Mouse (Mus musculus): ENCODE results near the gene Sash3. TPM values are rescaled to one million over a fixed set of nuclear protein-coding genes. Genes with fewer than 3 reads are reported as not detected.
A peak's percentile ranks its signal among the peaks of the same experiment; 100 is the strongest.
"Not testable (repeated sequence)": the region's sequence is repeated elsewhere in the genome, so short reads cannot be mapped to it uniquely, and the experiment has no call there.

The Sash3 gene
- polyA plus RNA-seq, 1 experiment from 2014 or later, result 1.8 TPM

DNA sequence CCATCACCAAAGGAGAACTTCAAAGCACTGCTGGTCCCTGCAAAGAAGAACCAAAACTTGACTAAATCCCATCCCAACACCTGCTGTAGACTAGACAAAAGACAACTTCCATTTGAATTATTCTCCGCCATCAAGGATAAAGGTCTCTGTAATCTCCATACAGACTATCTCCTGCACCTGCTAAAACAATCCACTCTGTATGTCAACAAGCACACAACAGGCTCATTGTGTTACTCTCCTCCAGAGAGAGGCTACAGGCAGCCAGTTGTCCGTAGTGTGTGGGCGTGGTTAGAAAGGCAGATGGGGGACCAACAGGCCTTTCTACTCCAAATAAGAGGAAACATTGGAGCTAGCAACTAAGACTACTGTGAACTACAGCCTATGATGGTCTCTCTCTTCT, 51.6 kb downstream of the Sash3 start:
- no peaks in the 10 kb centered on the region for H3K36me3 ChIP-seq
- 90% methylated on average over 3 of the region's 3 CpGs for WGBS
- no peaks in the 10 kb centered on the region for H3K27me3 ChIP-seq (ENCODE audit: insufficient read depth, poor library complexity, severe bottlenecking)
- no peak overlapping the region for H3K4me3 ChIP-seq
- no peaks in the 10 kb centered on the region for H3K9me3 ChIP-seq
- H3K27ac ChIP-seq, result no peak overlapping the region
- no peaks in the 10 kb centered on the region for H3K4me1 ChIP-seq
- no peak for DNase-seq (ENCODE audit: low spot score)

DNA sequence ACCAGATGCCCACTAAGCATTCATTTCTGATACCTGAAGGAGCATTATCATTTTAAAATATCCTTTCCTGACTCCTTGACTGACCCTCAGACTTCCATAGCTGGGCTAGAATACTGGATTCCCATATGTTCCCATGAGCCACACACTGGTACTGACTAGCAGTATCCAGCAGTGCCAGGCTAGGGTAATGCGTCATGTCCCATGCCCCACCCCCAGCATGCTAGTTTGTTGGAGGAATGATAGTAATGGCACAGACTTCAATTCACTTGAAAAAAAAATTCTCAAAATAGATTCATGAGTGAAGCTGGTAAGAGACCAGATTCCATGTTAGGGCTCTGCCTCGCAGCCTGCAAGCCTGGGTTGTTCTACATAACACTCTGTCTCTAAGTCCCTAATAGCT, 52.8 kb downstream of the Sash3 start:
- Histone ChIP-seq H3K4me3 (no peak overlapping the region), H3K36me3 (no peaks in the 10 kb centered on the region), H3K27me3 (ENCODE audit: insufficient read depth, poor library complexity, severe bottlenecking) (peaks cover 5% of the 10 kb centered on the region; the same call in 1 of the 2 replicates), H3K9me3 (no peaks in the 10 kb centered on the region), H3K27ac (no peak overlapping the region), H3K4me1 (no peaks in the 10 kb centered on the region)
- no peak for DNase-seq (ENCODE audit: low spot score)
- WGBS, result 78% methylated on average over 2 of the region's 2 CpGs

DNA sequence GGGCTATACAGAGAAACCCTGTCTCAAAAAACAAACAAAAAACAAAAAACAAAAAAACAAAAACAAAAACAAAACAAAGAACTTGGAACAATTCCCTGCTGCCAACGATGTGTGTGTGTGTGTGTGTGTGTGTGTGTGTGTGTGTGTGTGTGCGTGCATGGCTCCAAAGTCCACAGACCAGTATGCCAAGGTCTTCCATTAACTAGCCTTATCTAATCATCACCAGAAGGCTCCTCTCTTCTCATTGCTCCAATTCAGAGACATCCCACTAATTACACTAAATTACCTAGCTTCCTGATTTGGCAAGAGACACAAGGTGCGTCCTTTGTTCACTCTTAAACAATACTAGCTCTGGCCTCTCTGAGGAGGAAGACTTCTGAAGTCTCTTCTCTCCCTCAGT, 54.5 kb downstream of the Sash3 start:
- H3K4me1 ChIP-seq, result no peaks in the 10 kb centered on the region
- WGBS, result 94% methylated on average over 3 of the region's 3 CpGs
- no peak for DNase-seq (ENCODE audit: low spot score)
- H3K27ac ChIP-seq, result no peak overlapping the region
- H3K9me3 ChIP-seq, result no peaks in the 10 kb centered on the region
- no peaks in the 10 kb centered on the region for H3K36me3 ChIP-seq
- no peak overlapping the region for H3K4me3 ChIP-seq
- H3K27me3 ChIP-seq (ENCODE audit: insufficient read depth, poor library complexity, severe bottlenecking), result peaks cover 5% of the 10 kb centered on the region; the same call in 1 of the 2 replicates

DNA sequence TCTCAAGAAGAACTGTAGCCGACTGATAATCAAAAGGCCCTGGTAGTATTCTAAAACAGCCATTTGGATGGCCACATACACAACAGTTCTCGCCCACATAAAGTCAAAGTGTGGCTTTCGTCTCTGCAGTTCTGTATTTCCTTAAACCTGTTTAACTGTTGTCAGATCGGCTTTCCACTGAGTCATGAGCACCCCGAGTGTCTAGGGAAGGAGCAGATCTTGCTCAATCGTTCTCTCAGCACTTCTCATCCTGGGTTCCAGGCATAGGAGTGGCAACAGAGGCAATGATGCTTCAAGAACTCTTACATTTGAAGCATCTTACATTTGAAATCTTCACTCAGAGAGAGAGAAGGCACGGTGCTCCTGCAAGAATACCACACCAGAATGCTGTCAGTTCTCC, 55.7 kb downstream of the Sash3 start:
- no peaks in the 10 kb centered on the region for H3K36me3 ChIP-seq
- DNase-seq (ENCODE audit: low spot score), result no peak
- H3K27ac ChIP-seq, result no peak overlapping the region
- H3K4me3 ChIP-seq, result no peak overlapping the region
- H3K4me1 ChIP-seq, result no peaks in the 10 kb centered on the region
- H3K9me3 ChIP-seq, result no peaks in the 10 kb centered on the region
- peaks cover 8% of the 10 kb centered on the region; the same call in 1 of the 2 replicates for H3K27me3 ChIP-seq (ENCODE audit: insufficient read depth, poor library complexity, severe bottlenecking)
- WGBS, result 85% methylated on average over 7 of the region's 7 CpGs

DNA sequence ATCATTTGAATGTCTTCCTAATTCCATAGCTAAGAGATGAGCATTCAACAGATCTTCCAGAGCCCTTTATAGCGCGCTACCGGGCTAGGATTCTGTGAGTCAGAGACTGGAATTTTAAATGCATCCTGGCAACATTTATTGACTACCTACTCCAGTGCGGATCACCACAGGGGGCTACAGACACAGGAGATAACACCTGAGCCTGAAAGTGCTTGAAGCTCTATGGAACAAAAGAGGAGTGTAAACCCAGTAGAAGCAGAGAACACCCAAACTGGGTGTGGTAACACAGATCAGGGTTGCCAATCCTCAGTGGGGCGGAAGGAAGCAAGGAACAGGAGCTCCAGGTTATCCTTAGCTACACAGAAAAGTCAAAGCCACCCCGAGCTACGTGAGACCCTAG, 56.2 kb downstream of the Sash3 start:
- 86% methylated on average over 7 of the region's 7 CpGs for WGBS
- no peak overlapping the region for H3K27ac ChIP-seq
- peaks cover 8% of the 10 kb centered on the region; the same call in 1 of the 2 replicates for H3K27me3 ChIP-seq (ENCODE audit: insufficient read depth, poor library complexity, severe bottlenecking)
- H3K9me3 ChIP-seq, result no peaks in the 10 kb centered on the region
- no peak overlapping the region for H3K4me3 ChIP-seq
- no peaks in the 10 kb centered on the region for H3K36me3 ChIP-seq
- H3K4me1 ChIP-seq, result no peaks in the 10 kb centered on the region
- no peak for DNase-seq (ENCODE audit: low spot score)

DNA sequence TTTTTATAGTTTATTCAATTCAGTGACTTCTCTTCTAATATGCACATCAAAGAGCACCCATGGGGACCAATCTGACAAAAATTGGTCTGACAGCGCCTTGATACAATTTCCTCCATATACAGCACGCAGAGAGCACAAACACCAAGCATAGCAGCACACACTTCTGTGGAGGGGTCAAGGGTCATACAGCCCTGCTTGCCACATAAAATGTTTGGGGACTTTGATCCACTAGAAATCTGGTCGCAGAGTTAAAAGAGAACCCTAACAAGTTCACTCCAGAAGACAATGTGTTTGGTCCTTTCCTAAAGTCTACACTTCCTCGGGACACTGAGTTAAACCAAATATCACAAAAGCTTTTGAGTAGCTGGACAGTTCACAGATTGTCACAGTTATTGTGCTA, 56.8 kb downstream of the Sash3 start:
- H3K9me3 ChIP-seq, result no peaks in the 10 kb centered on the region
- no peaks in the 10 kb centered on the region for H3K36me3 ChIP-seq
- no peaks in the 10 kb centered on the region for H3K4me1 ChIP-seq
- no peak overlapping the region for H3K27ac ChIP-seq
- H3K4me3 ChIP-seq, result no peak overlapping the region
- DNase-seq (ENCODE audit: low spot score), result no peak
- peaks cover 13% of the 10 kb centered on the region; the same call in 1 of the 2 replicates for H3K27me3 ChIP-seq (ENCODE audit: insufficient read depth, poor library complexity, severe bottlenecking)
- WGBS, result 81% methylated on average over 4 of the region's 4 CpGs

DNA sequence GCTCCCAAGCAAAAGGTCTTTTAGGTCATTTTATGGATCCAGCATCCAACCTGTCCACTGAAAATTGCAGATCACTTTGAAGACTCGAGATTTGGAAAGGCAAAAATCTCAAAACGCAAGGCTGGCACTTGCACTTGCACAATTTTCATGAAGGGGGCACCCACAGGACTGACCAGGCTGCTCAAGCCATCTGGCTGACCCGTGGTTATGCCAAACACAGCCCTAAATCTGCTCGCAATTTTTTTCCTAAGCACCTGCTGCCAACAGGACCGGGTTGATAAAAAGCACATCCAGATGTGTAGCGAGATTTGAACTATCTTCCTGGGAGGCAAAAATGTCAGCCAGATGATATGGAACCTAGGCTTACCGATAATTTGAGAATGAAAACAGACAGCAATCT, 57.5 kb downstream of the Sash3 start:
- no peaks in the 10 kb centered on the region for H3K4me1 ChIP-seq
- no peak for DNase-seq (ENCODE audit: low spot score)
- WGBS, result 75% methylated on average over 7 of the region's 7 CpGs
- H3K27me3 ChIP-seq (ENCODE audit: insufficient read depth, poor library complexity, severe bottlenecking), result peaks cover 20% of the 10 kb centered on the region; the same call in 1 of the 2 replicates
- no peak overlapping the region for H3K27ac ChIP-seq
- H3K4me3 ChIP-seq, result no peak overlapping the region
- no peaks in the 10 kb centered on the region for H3K9me3 ChIP-seq
- no peaks in the 10 kb centered on the region for H3K36me3 ChIP-seq

DNA sequence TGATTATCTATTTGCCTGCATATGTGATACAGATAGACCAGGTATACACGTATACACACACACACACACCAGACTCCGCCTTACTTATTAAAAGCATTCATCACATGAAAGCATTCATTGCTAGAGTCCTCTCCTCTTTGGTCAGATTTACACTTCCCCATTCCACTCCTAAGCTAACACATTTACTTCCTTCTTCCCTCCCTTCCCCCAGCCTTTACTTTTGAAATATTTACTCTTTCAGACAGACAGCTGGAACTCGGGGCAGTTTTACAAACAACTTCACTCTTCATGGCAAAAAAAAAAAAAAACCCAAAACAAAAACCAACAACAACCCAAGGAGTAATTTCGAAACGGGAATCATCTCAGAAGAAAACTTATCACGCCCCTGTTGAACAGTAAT, 58.2 kb downstream of the Sash3 start:
- WGBS, result 81% methylated on average over 6 of the region's 6 CpGs

DNA sequence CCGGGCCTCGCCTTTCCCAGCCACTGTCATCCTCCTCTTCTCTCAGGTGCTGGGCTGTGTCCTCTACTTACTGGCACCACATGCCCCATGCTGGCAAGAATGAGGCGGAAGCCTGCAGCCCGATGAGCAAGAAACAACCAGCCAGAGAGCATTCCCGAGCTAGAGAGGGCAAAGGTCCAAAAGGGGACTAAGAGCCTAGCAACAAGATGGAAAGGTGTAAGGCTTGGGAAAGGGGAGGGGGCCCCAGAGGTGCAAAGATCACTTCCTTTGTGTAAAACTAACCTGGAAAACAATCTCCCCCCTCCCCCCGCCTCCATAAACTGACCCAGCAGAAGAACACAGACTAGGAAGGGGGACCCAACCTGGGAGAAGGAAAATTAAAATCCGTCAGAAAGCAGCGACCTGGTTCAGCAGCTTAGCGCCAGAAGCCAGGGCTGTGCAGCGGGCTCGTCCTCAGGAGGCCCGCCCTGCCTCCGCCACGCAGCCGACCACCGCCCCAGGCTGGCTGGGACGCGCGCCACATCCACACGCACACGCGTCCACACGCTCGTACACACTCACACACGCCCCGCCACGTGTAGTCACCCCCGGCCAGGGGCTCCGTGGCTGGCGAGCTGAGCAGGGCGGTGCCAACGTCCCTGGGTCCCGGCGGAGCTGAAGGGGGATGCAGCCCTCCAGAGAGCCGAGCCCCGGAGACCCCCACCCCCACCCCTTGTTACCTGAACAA, 61.7 kb downstream of the Sash3 start:
- Histone ChIP-seq H3K9me3 (no peaks in the 10 kb centered on the region), H3K4me3 (peak overlapping the region; percentile 73), H3K27me3 (ENCODE audit: insufficient read depth, poor library complexity, severe bottlenecking) (peaks cover 21% of the 10 kb centered on the region; the same call in 1 of the 2 replicates), H3K27ac (peak overlapping the region; percentile 87), H3K4me1 (no peaks in the 10 kb centered on the region), H3K36me3 (no peaks in the 10 kb centered on the region)
- WGBS, result 7% methylated on average over 36 of the region's 36 CpGs
- DNase-seq (ENCODE audit: low spot score), result no peak

More for the DNA sequence above, 58.2 kb downstream of the Sash3 start:
- H3K4me3 ChIP-seq, result no peak overlapping the region
- H3K4me1 ChIP-seq, result no peaks in the 10 kb centered on the region
- no peaks in the 10 kb centered on the region for H3K36me3 ChIP-seq
- H3K27me3 ChIP-seq (ENCODE audit: insufficient read depth, poor library complexity, severe bottlenecking), result peaks cover 21% of the 10 kb centered on the region; the same call in 1 of the 2 replicates
- H3K27ac ChIP-seq, result no peak overlapping the region
- no peaks in the 10 kb centered on the region for H3K9me3 ChIP-seq
- DNase-seq (ENCODE audit: low spot score), result no peak

DNA sequence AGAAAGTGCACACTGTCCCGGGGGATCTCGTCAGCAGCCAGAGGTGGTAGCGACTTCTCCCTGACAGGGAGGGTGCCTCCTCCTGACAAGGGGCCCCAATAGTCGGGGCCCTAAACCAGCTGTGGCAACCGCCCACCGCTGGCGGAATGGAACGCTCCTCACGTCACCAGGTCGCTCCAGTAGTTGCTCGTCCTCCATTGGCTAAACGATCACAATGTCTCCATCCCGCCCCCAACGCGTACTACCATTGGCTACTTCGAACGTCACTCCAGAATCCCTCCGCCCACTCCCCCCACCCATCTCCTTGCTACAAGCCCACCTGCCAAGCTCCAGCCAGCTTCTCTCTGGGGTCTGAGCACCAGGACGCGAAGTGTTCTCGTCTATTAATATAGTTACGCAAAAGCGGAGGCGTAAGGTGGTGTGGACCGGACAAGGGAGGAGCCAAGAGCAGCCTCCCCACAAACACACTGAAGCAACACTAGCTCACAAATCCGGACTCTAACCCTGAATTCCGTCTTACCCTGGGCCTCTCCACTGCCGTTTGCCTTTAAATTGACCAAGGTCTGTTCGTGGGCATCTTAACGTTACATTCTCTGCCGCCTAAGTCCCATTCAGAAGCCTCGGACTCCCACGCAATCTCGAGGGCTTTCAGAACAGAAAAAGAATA, 62.4 kb downstream of the Sash3 start, which contains the start of gene Zdhhc9:
Gene Zdhhc9, minus strand, starts transcription at position 360 of the 667 bp plus-strand sequence.
- peak; percentile 94 for DNase-seq (ENCODE audit: low spot score)
- Histone ChIP-seq H3K36me3 (no peaks in the 10 kb centered on the region), H3K27ac (peak within 1 kb of the TSS; percentile 87), H3K27me3 (ENCODE audit: insufficient read depth, poor library complexity, severe bottlenecking) (peaks cover 17% of the 10 kb centered on the region; the same call in 1 of the 2 replicates), H3K4me1 (no peaks in the 10 kb centered on the region), H3K4me3 (peak within 1 kb of the TSS; percentile 73), H3K9me3 (no peaks in the 10 kb centered on the region)
- WGBS, result 13% methylated on average over 34 of the region's 34 CpGs

DNA sequence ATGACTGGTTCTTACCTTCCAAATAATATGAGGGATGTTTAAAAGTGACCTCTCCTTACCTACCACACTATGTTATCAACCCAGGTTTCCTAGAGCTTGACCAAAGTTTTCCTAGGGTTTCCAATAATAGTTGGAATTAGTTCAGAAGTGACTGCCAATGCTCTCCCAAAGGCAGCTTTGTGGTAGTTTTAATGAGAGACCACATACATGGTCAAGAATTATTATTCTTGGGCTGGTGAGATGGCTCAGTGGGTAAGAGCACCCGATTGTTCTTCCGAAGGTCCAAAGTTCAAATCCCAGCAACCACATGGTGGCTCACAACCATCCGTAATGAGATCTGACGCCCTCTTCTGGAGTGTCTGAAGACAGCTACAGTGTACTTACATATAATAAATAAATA, 63.5 kb downstream of the Sash3 start:
- H3K4me3 ChIP-seq; H3K9me3 ChIP-seq; H3K4me1 ChIP-seq; DNase-seq (ENCODE audit: low spot score); H3K27ac ChIP-seq; H3K36me3 ChIP-seq: not testable (repeated sequence)
- WGBS, result 76% methylated on average over 4 of the region's 4 CpGs
- peaks cover 16% of the 10 kb centered on the region; the same call in 1 of the 2 replicates for H3K27me3 ChIP-seq (ENCODE audit: insufficient read depth, poor library complexity, severe bottlenecking)

Measured in heart, embryonic 10.5 days (tissue).